ENCODE assay signal across 19 mouse cellular contexts in the genomic region with DNA sequence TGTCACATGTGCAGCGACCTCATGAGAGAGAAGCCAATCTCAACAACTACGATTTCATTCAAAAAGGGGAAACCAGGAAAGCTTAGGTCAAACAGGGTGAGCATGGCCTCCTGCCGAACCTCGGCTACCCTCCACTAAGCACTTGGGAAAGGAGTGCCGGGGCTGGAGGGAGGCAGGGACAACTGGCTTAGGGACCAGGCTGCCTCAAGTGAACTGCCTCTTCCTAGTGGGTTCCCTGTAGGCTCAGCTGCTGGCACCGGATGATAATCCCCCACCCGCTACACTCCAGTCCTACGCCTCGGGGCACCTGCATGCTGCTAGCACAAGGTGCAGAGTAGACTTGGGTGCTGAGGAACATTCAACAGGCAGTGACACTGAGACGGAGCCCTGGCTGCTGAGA. TPM values are rescaled to one million over a fixed set of nuclear protein-coding genes. Genes with fewer than 3 reads are reported as not detected.
A peak's percentile ranks its signal among the peaks of the same experiment; 100 is the strongest.
DNase-seq lines count a peak whose midpoint lies in the region; ATAC-seq lines count a peak whose summit lies in the region.
"Had no signal": no experiment of that assay in that cellular context is flagged by ENCODE, and none has a peak within 500 bp of the region (broad histone marks: within the 10 kb centered on the region; RNA-seq: fewer than 3 reads in every experiment).

No protein-coding gene starts in this region.

- H3K27me3 ChIP-seq in heart, embryonic 12.5 days (replicated peaks) = no peaks in the 10 kb centered on the region
- no peaks in the 10 kb centered on the region for H3K27me3 ChIP-seq in midbrain, embryonic 14.5 days (ENCODE audit: control insufficient read depth, insufficient read depth, low read length)
- H3K27me3 ChIP-seq: hindbrain, embryonic 12.5 days; neural tube, embryonic 13.5 days had no signal

- no peak overlapping the region for H3K4me3 ChIP-seq in heart, embryonic 12.5 days
- no peak overlapping the region for H3K4me3 ChIP-seq in macrophage (ENCODE audit: inconsistent target)
- H3K4me3 ChIP-seq in midbrain, embryonic 14.5 days (replicated peaks; ENCODE audit: low read depth, low read length) = no peak overlapping the region
- H3K4me3 ChIP-seq: erythroblast, embryonic 14.5 days; hindbrain, embryonic 12.5 days; neural tube, embryonic 13.5 days had no signal

- no peak overlapping the region for H3K27ac ChIP-seq in heart, embryonic 12.5 days (ENCODE audit: poor library complexity, severe bottlenecking)
- H3K27ac ChIP-seq in macrophage = peak overlapping the region; percentile 38
- no peak overlapping the region for H3K27ac ChIP-seq in midbrain, embryonic 14.5 days (replicated peaks; ENCODE audit: low read depth, low read length)
- H3K27ac ChIP-seq: hindbrain, embryonic 12.5 days; liver, embryonic 14.5 days; neural tube, embryonic 13.5 days had no signal

- H3K4me2 ChIP-seq in heart, embryonic 12.5 days = no peak overlapping the region
- H3K4me2 ChIP-seq in midbrain, embryonic 14.5 days (ENCODE audit: low read length) = no peak overlapping the region
- H3K4me2 ChIP-seq: hindbrain, embryonic 12.5 days; neural tube, embryonic 13.5 days had no signal

- intact Hi-C loops in heart, postnatal 14 days (cut with DNase I) = no loop called here

- DNase-seq in cerebellum, adult 9-11 months = peak; percentile 38
- DNase-seq in cerebellum, postnatal 25 days = no peak
- DNase-seq in heart, postnatal 14 days = peak; percentile 37 to 65
- DNase-seq in lung, postnatal 10 days = peak; percentile 26
- no peak for DNase-seq in lung, postnatal 14 days
- DNase-seq in midbrain, embryonic 14.5 days = no peak
- DNase-seq: cerebellum, postnatal 36 days; kidney, adult 9 months; kidney, postnatal 36 days; right cerebral cortex, postnatal 14 days had no signal

- ATAC-seq in heart, embryonic 12.5 days (ENCODE audit: insufficient number of reproducible peaks, low FRiP score) = no peak
- ATAC-seq in midbrain, embryonic 14.5 days (ENCODE audit: low FRiP score, low TSS enrichment) = no peak
- ATAC-seq: forebrain, embryonic 14.5 days had no signal

- whole genome bisulfite sequencing in heart, embryonic 12.5 days = 88% methylated on average over 10 of the region's 10 CpGs
- WGBS in macrophage (ENCODE audit: missing documents) = 70% methylated on average over 9 of the region's 10 CpGs
- WGBS in midbrain, embryonic 14.5 days = 87% methylated on average over 10 of the region's 10 CpGs

- H3K4me1 ChIP-seq in heart, embryonic 12.5 days (replicated peaks) = peaks cover 55% of the 10 kb centered on the region
- H3K4me1 ChIP-seq in midbrain, embryonic 14.5 days (ENCODE audit: control insufficient read depth, insufficient read depth, low read length) = no peaks in the 10 kb centered on the region; the same call in 1 of the 2 replicates

- H3K36me3 ChIP-seq in heart, embryonic 12.5 days = peaks cover 56% of the 10 kb centered on the region
- peaks cover 22% of the 10 kb centered on the region; the same call in 1 of the 2 replicates for H3K36me3 ChIP-seq in macrophage (ENCODE audit: inconsistent target)
- H3K36me3 ChIP-seq in midbrain, embryonic 14.5 days (ENCODE audit: control insufficient read depth, insufficient read depth, low read length) = peaks cover 72% of the 10 kb centered on the region

- peaks cover 98% of the 10 kb centered on the region for H3K79me2 ChIP-seq in macrophage (ENCODE audit: inconsistent target)

- no peak overlapping the region for H3K9ac ChIP-seq in heart, embryonic 12.5 days
- no peak overlapping the region for H3K9ac ChIP-seq in midbrain, embryonic 14.5 days (replicated peaks; ENCODE audit: low read length)
- H3K9ac ChIP-seq: hindbrain, embryonic 12.5 days; liver, embryonic 14.5 days; neural tube, embryonic 13.5 days had no signal

- H3K9me3 ChIP-seq in heart, embryonic 12.5 days (replicated peaks) = no peaks in the 10 kb centered on the region
- H3K9me3 ChIP-seq in midbrain, embryonic 14.5 days (ENCODE audit: control insufficient read depth, low read length) = no peaks in the 10 kb centered on the region
- H3K9me3 ChIP-seq: hindbrain, embryonic 12.5 days; neural tube, embryonic 13.5 days had no signal

RNA-seq across cellular contexts. Expression of gene Hspb1, which starts 21.9 kb away (rescaled TPM):
- 100 to 1,000 TPM; 271 to 306 TPM for total RNA-seq in heart, postnatal 14 days (2021)
- polyA plus RNA-seq in heart, embryonic 12.5 days (2016; fragmentation: Nextera tagmentation; extraction: Ambion mirVana) = 916 and 1,021 TPM in 2 replicates
- 1 to 10 TPM in 1 of 26 experiments, not detected in 25; 7.5 TPM for total RNA-seq in macrophage (2018; cell fraction: chromatin; rRNA removed)
- 1 to 10 TPM in 1 of 26 experiments, under 1 TPM in 15, not detected in 10; 0.14 to 1.1 (median 0.39) TPM for total RNA-seq in macrophage (2018; cell fraction: cytosol; rRNA removed)
- total RNA-seq in macrophage (2018; cell fraction: nucleus; rRNA removed) = under 1 TPM in 1 of 26 experiments, not detected in 25; 0.70 TPM
- polyA plus RNA-seq in macrophage (2018) = 0.23 to 0.43 TPM in 2 of 3 replicates, not detected in the other
- 5.5 and 6.4 TPM in 2 replicates for polyA plus RNA-seq in midbrain, embryonic 14.5 days (2014; fragmentation: Nextera tagmentation; extraction: Ambion mirVana)
- total RNA-seq: megakaryocyte-erythroid progenitor cell, adult 5-6 weeks; monocyte, adult 5-6 weeks had no signal

RNA-seq across cellular contexts. Expression of gene Ywhag, which starts 24.8 kb away (rescaled TPM):
- 100 to 1,000 TPM; 284 to 301 TPM for total RNA-seq in heart, postnatal 14 days (2021)
- polyA plus RNA-seq in heart, embryonic 12.5 days (2016; fragmentation: Nextera tagmentation; extraction: Ambion mirVana) = 214 and 222 TPM in 2 replicates
- total RNA-seq in macrophage (2018; cell fraction: chromatin; rRNA removed) = 100 to 1,000 TPM in 20 of 26 experiments, 10 to 100 TPM in 6; 53.4 to 231 (median 136) TPM
- 100 to 1,000 TPM; 212 to 334 (median 277) TPM for total RNA-seq in macrophage (2018; cell fraction: cytosol; rRNA removed)
- 100 to 1,000 TPM in 24 of 26 experiments, 10 to 100 TPM in 2; 92.5 to 392 (median 213) TPM for total RNA-seq in macrophage (2018; cell fraction: nucleus; rRNA removed)
- polyA plus RNA-seq in macrophage (2018) = 161 to 315 TPM (median 200 TPM) in 3 replicates
- polyA plus RNA-seq in midbrain, embryonic 14.5 days (2014; fragmentation: Nextera tagmentation; extraction: Ambion mirVana) = 420 and 582 TPM in 2 replicates

Comparison
In these comparisons a context has a peak if more than half of its experiments do, and no peak if none do; other contexts are left out.
1. DNase-seq: peak in cerebellum, adult 9-11 months (single experiment), heart, postnatal 14 days (2 of 2) and lung, postnatal 10 days (single experiment); none in cerebellum, postnatal 25 days (0 of 2), lung, postnatal 14 days (single experiment) and midbrain, embryonic 14.5 days (single experiment).
2. RNA of gene Hspb1, which starts 21.9 kb away (polyA plus RNA-seq): 916 to 1,021 TPM in heart, embryonic 12.5 days; 5.5 to 6.4 TPM in midbrain, embryonic 14.5 days and 0.23 to 0.43 TPM in macrophage; every median in the first group is over 100 times any median in the second.